Mouse (Mus musculus) olfactory bulb, adult 2 months (tissue): ENCODE measurements around the gene Nt5dc1.

Experiments
- CTCF ChIP-seq: fragments of 200-500 bp; IDR thresholded peaks from 2 replicates; pipeline ENCODE4 v1.5.1; 2012; ENCODE audit warnings: low read depth, mild to moderate bottlenecking, low read length, moderate library complexity; ENCODE audit not compliant: insufficient read depth
- POLR2A ChIP-seq: fragments of 200-500 bp; IDR thresholded peaks from 2 replicates; pipeline ENCODE4 v1.6.1; 2012; ENCODE audit warnings: mild to moderate bottlenecking, low read depth, low read length, moderate library complexity; ENCODE audit not compliant: insufficient read depth

GRCm38 (mm10) chr10:34399267-34399666 lies 19.1 kb downstream of the Nt5dc1 start:
- no peak for TF ChIP-seq POLR2A
- TF ChIP-seq CTCF: no peak
